Mouse (Mus musculus): ENCODE measurements around the gene Wdr63.

- TF ChIP-seq UBTF (IDR thresholded peaks at IDR 0.05; ENCODE audit: borderline replicate concordance, insufficient read depth, low read depth, low read length), result no peak
- no peak for TF ChIP-seq USF1 (IDR thresholded peaks at IDR 0.05; ENCODE audit: low read depth, low read length)
- TF ChIP-seq EP300 (IDR thresholded peaks at IDR 0.05; ENCODE audit: low read depth in 1 of 2, low read length in 2 of 2), result no peak
- TF ChIP-seq TCF12 (IDR thresholded peaks at IDR 0.05; ENCODE audit: low read depth, low read length), result no peak
- TF ChIP-seq CTCF (IDR thresholded peaks at IDR 0.05 in 2 of 3, conservative IDR thresholded peaks at IDR 0.05 in 1 of 3; ENCODE audit: control insufficient read depth in 1 of 3, insufficient read depth in 1 of 3, low read depth in 2 of 3, low read length in 3 of 3, poor library complexity in 1 of 3, severe bottlenecking in 1 of 3), result no peak
Measured at GRCm38 (mm10) chr3:146152913-146153312, 45.0 kb upstream of the Wdr63 start.

Measured in MEL (cell line).